Mouse (Mus musculus) limb, embryonic 15.5 days (tissue): Measurements from ENCODE around the gene Lmo4. TPM values are rescaled to one million over a fixed set of nuclear protein-coding genes. Genes with fewer than 3 reads are reported as not detected.

Experiments
- ATAC-seq: fragments of 200-750 bp; cut with Nextera tagmentation; 2 replicates; pipeline ENCODE4 v1.8.0; 2017; ENCODE audit warnings: low read depth, moderate TSS enrichment; ENCODE audit not compliant: insufficient number of reproducible peaks, low FRiP score, low TSS enrichment
- H3K27ac ChIP-seq: fragments of 300-500 bp; sonication (generic); 2 replicates; pipeline ENCODE4 v1.5.1; 2015; ENCODE audit warnings: moderate library complexity, mild to moderate bottlenecking, inconsistent platforms
- H3K27me3 ChIP-seq: fragments of 300-500 bp; sonication (generic); 2 replicates; pipeline ENCODE4 v1.6.1; 2015; ENCODE audit warnings: inconsistent platforms
- H3K36me3 ChIP-seq: fragments of 300-500 bp; sonication (generic); 2 replicates; pipeline ENCODE4 v1.6.1; 2015; ENCODE audit warnings: inconsistent platforms
- H3K4me1 ChIP-seq: fragments of 300-500 bp; sonication (generic); 2 replicates; pipeline ENCODE4 v1.6.1; 2015; ENCODE audit warnings: inconsistent platforms
- H3K4me2 ChIP-seq: fragments of 300-500 bp; sonication (generic); 2 replicates; pipeline ENCODE4 v1.6.1; 2015; ENCODE audit warnings: mild to moderate bottlenecking, inconsistent platforms
- H3K4me3 ChIP-seq: fragments of 300-500 bp; sonication (generic); 2 replicates; pipeline ENCODE4 v1.5.1; 2015; ENCODE audit warnings: mild to moderate bottlenecking, inconsistent platforms
- H3K9ac ChIP-seq: fragments of 300-500 bp; sonication (generic); 2 replicates; pipeline ENCODE4 v1.6.1; 2015; ENCODE audit warnings: inconsistent platforms
- H3K9me3 ChIP-seq: fragments of 300-500 bp; sonication (generic); 2 replicates; pipeline ENCODE4 v1.6.1; 2016; ENCODE audit warnings: inconsistent platforms
- WGBS: fragments of 180-500 bp; shearing (Covaris S2); methylation state at CpG from one replicate; pipeline ENCODE4 v1.1.7; 2015; 5-methylcytosine and 5-hydroxymethylcytosine counted together
- polyA plus RNA-seq: library from polyadenylated mRNA; unstranded; fragments of >200 nt; fragmentation: Nextera tagmentation; extraction: Ambion mirVana; gene quantifications from 2 replicates; pipeline ENCODE4 v1.2.1, GENCODE M21; 2015

Gene Lmo4
- 68.1 and 97.7 TPM in 2 replicates for polyA plus RNA-seq

DNA sequence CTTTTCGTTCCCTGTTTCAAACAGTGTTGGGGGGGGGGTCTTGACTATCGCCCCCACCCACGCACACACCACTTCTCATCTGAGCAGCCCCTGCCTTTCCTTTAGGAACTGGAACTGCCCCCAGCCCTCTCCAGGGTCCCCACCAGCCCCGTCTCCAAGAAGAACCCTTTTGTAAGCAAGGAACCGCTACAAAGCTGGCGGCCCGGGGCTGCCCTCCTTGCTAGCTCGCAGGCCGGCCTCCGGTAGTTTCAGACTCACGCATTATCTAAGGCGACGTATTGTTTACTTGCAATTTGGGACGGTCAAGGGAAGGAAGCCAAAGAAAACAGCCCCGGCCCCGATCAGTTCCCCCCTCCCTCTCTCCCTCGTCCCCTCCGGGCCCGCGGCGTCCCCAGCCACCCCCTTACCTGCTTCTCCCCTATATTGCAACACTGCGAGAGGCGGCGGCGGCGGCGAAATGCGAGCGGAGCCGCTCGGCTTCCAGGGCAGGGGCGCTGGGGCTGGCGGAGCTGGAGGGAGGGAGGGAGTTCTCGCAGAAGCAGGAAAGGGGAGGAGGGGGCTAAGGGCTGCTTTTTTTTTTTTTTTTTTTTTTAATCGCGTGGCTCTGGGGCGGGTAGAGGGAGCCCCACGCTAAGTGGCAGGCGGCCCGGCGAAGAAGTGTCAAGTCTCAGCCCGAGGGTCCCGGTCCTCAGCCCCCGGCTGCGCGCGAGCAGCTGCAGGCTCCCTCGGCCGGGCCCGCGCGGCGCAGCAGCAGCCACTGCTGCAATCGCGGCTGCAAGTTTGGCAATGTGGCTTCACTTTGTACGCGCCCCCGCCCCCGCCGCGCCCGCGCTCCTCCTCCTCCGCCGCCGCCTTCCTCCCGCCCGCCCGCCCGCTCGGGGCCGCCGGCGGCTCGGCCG is at the start of gene Lmo4:
Gene Lmo4, minus strand, starts transcription at position 808 of the 899 bp plus-strand sequence.
- Histone ChIP-seq H3K4me2 (peak within 1 kb of the TSS; percentile 91), H3K36me3 (peaks cover 3% of the 10 kb centered on the region; the same call in 1 of the 2 replicates), H3K27ac (peak within 1 kb of the TSS; percentile 99), H3K9me3 (no peaks in the 10 kb centered on the region), H3K4me1 (peaks cover 25% of the 10 kb centered on the region), H3K27me3 (no peaks in the 10 kb centered on the region), H3K4me3 (peak within 1 kb of the TSS; percentile 79), H3K9ac (peak within 1 kb of the TSS; percentile 93)
- under 1% methylated on average over 64 of the region's 76 CpGs for WGBS
- ATAC-seq, result peak; percentile 79

DNA sequence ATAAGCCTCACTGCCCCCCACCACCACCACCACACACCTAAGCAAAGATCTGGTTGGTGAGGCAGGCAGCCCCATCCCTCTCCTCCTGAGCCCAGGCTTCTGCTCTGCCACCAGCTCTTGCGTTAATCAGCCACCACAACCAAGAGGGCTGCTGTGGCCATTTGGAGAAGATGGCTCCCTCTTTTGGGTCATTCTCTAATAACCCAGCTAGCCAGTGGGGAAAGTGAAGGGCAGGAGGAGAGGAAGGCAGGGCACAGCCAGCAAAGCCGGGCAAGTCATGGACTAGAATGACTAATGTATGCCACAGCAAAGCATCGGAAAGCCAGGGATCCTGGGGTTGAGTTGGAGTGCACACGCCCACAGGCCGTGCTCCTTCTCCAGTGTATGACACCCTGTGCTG is 49.3 kb upstream of the Lmo4 start:
- no peaks in the 10 kb centered on the region for H3K4me1 ChIP-seq
- H3K27me3 ChIP-seq, result no peaks in the 10 kb centered on the region; the same call in 1 of the 2 replicates
- no peaks in the 10 kb centered on the region for H3K9me3 ChIP-seq
- no peak overlapping the region for H3K27ac ChIP-seq
- no peaks in the 10 kb centered on the region for H3K36me3 ChIP-seq
- H3K4me2 ChIP-seq, result no peak overlapping the region
- H3K4me3 ChIP-seq, result no peak overlapping the region
- no peak overlapping the region for H3K9ac ChIP-seq
- no peak for ATAC-seq
- 83% methylated on average over 5 of the region's 5 CpGs for WGBS

DNA sequence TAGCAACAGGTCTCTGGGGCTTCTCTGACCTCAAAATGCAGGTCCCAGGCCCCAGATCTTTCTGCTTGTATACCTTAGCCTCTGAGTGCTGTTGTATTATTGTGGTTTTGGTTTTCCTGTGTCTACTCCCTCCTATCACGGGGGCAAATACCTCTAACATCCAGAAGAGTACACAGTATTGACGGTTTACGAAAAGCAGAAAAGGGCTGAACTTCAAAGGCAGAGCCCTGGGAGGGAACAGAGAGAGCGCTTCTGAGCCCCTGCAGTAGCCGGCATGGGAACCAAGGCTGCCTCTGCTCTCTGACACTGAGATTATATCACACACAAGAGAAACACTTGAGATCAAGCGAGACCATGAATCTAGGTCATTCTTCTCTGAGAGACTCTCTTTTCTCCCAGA is 48.0 kb upstream of the Lmo4 start:
- H3K4me1 ChIP-seq, result no peaks in the 10 kb centered on the region
- no peak overlapping the region for H3K9ac ChIP-seq
- H3K27me3 ChIP-seq, result no peaks in the 10 kb centered on the region; the same call in 1 of the 2 replicates
- no peaks in the 10 kb centered on the region for H3K9me3 ChIP-seq
- no peak overlapping the region for H3K4me3 ChIP-seq
- 71% methylated on average over 6 of the region's 6 CpGs for WGBS
- H3K4me2 ChIP-seq, result no peak overlapping the region
- H3K36me3 ChIP-seq, result no peaks in the 10 kb centered on the region
- no peak for ATAC-seq
- no peak overlapping the region for H3K27ac ChIP-seq

DNA sequence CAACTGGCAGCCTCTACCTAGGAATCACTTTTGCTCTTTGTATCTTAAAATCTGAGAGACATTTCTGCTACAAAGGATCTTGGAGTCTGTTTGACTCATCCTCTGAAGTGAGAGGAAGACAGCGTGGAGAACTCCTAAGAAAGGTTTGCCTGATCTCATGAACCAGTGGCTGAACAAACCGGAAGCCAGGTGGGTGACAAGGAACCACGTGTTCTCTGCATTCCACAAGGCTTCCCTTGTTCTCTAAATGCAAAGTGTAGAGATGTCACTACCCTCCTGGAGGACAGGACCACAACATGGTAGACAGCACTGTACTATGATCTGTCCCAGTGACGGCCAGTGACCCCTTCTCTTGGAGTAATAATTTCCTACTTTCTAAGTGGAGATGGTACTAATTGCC is 47.1 kb upstream of the Lmo4 start:
- Histone ChIP-seq H3K4me1 (no peaks in the 10 kb centered on the region), H3K36me3 (no peaks in the 10 kb centered on the region), H3K4me3 (no peak overlapping the region), H3K27me3 (no peaks in the 10 kb centered on the region; the same call in 1 of the 2 replicates), H3K9me3 (no peaks in the 10 kb centered on the region), H3K4me2 (no peak overlapping the region), H3K27ac (no peak overlapping the region), H3K9ac (no peak overlapping the region)
- no peak for ATAC-seq
- 76% methylated on average over 4 of the region's 4 CpGs for WGBS

DNA sequence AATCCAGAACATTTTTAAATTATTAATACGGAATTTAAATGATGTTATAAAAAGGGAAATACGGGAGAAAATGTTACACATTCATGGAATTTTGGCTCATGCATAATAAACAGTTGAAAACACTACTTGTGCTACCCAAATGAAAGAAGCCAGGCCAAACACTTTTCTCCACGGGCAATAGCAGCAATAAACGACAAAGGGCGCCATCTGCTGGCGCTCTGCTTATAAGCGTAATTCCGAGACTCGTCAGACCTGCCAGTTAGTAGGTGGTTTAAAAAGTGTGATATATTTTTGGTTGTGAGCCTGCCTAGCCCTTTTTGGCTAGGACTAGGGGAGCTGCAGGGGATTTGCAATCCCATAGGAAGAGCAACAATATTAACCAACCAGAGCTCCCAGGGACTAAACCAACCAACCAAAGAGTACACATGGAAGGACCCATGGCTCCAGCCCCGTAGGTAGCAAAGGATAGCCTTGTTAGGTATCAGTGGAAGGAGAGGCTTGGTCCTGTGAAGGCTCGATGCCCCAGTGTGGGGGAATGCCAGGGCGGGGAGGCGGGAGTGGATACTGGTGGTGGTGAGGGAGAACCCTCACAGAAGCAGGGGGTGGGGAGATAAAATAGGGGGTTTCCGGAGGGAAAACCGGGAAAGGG is 37.1 kb upstream of the Lmo4 start:
- 0 out of 2 replicates have a peak, but pooled peaks cover 4% of the 10 kb centered on the region for H3K4me1 ChIP-seq
- no peaks in the 10 kb centered on the region for H3K9me3 ChIP-seq
- no peak overlapping the region for H3K27ac ChIP-seq
- 26% methylated on average over 15 of the region's 15 CpGs for WGBS
- no peak overlapping the region for H3K4me3 ChIP-seq
- no peak overlapping the region for H3K9ac ChIP-seq
- ATAC-seq, result no peak
- no peak overlapping the region for H3K4me2 ChIP-seq
- no peaks in the 10 kb centered on the region for H3K36me3 ChIP-seq
- no peaks in the 10 kb centered on the region for H3K27me3 ChIP-seq

DNA sequence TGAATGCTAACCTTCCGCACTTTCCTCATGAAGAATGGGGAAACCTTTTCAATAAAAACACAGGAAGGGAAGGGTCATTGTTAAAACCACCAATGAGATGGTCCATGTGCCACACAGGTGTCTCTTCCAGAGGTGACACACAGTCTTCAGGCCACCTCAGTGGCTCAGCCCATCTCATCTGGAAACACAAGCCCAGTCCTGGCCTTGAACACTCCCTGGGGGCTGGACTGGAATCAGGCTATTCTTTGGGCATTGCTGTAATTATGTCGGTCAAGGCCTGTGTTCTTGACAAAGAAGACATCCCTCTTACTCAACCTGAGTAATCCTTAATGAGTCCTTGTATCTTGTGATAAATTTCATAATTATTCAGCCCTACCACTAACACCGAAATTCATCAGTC is 36.1 kb upstream of the Lmo4 start:
- H3K36me3 ChIP-seq, result no peaks in the 10 kb centered on the region
- H3K27me3 ChIP-seq, result no peaks in the 10 kb centered on the region
- no peak overlapping the region for H3K9ac ChIP-seq

DNA sequence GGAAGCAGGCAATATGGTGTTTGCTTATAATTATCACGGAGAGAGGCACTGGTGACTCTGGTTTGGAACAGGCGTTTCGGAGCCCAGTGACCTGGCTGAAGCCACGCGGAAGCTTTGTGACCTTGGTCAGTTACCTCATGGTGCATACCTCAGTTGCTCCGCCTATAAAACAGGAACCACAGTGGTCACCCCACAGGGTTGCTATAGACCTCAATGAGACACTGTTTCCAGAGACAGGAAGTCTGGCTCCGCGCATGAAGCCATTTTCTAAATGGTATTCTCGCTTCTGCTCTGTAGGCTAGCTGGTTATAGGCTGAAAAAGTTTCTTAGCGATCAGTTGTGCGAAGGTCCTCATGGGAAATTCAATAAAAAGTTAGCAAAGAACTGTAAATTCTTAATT is 33.5 kb upstream of the Lmo4 start:
- H3K27ac ChIP-seq, result no peak overlapping the region
- no peak overlapping the region for H3K9ac ChIP-seq
- 61% methylated on average over 11 of the region's 11 CpGs for WGBS
- H3K4me2 ChIP-seq, result no peak overlapping the region
- no peaks in the 10 kb centered on the region for H3K9me3 ChIP-seq
- no peaks in the 10 kb centered on the region for H3K36me3 ChIP-seq
- 0 out of 2 replicates have a peak, but pooled peaks cover 6% of the 10 kb centered on the region for H3K4me1 ChIP-seq
- no peaks in the 10 kb centered on the region for H3K27me3 ChIP-seq
- no peak overlapping the region for H3K4me3 ChIP-seq
- no peak for ATAC-seq

More for the DNA sequence above, 36.1 kb upstream of the Lmo4 start:
- Histone ChIP-seq H3K4me3 (no peak overlapping the region), H3K9me3 (no peaks in the 10 kb centered on the region), H3K27ac (no peak overlapping the region), H3K4me1 (0 out of 2 replicates have a peak, but pooled peaks cover 4% of the 10 kb centered on the region), H3K4me2 (no peak overlapping the region)
- ATAC-seq, result no peak
- 74% methylated on average over 3 of the region's 3 CpGs for WGBS

DNA sequence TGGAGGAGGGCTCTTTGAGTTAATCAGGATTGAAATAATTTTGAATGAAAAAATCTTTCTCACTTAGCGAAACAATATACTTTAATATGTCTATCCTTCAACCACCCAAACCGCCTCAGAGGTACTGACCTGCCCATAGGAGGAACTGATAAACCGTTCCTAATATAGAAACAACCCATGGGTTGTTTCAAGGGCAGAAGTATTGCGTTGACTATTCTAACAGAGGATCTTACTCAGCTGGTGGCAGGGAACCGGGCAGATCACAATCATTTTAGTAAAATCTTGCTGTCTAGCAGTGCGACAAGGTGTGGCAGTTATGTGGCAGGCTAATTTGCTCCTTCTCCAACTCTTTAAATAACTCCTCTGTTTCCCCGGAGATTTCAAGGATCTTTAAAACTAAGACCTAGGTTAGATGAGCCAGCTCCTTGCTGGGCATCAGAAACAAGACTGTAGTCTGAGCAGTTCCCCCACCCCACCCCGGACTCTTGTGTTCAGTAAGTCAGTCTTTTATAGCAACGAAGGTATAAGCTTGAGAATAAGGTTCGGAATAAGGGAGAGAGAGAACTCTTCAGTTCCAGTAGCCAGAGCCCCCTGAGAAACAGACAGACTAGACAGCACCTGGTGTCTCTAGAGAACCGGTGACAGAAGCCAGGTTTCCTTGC is 27.5 kb upstream of the Lmo4 start:
- no peak for ATAC-seq
- H3K4me2 ChIP-seq, result no peak overlapping the region
- H3K9ac ChIP-seq, result no peak overlapping the region
- no peaks in the 10 kb centered on the region for H3K27me3 ChIP-seq
- H3K27ac ChIP-seq, result no peak overlapping the region
- H3K4me1 ChIP-seq, result 0 out of 2 replicates have a peak, but pooled peaks cover 2% of the 10 kb centered on the region
- 79% methylated on average over 11 of the region's 11 CpGs for whole genome bisulfite sequencing
- H3K9me3 ChIP-seq, result no peaks in the 10 kb centered on the region
- H3K36me3 ChIP-seq, result no peaks in the 10 kb centered on the region
- no peak overlapping the region for H3K4me3 ChIP-seq

DNA sequence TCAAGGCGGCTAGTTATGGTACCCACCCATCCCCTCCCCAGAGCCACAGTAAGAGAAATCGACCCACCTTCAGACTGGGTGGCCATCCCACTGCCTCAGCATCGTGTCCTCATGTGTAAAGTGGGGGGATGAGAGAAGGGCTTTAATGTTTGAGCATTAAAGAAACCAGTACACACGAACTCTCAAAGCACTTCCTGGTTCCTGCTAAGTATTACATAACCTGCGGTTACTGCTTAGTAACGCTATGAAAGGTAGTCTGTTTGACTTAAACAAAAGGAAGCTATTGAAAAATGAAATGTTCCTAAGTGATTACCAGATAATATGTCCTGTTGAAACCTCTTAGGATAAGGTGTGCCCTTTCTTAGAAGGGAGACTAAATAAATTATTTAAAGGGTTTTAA is 26.9 kb upstream of the Lmo4 start:
- 65% methylated on average over 6 of the region's 6 CpGs for WGBS
- H3K9me3 ChIP-seq, result no peaks in the 10 kb centered on the region
- no peaks in the 10 kb centered on the region for H3K36me3 ChIP-seq
- 0 out of 2 replicates have a peak, but pooled peaks cover 2% of the 10 kb centered on the region for H3K4me1 ChIP-seq
- H3K27me3 ChIP-seq, result no peaks in the 10 kb centered on the region
- no peak overlapping the region for H3K4me3 ChIP-seq
- no peak overlapping the region for H3K9ac ChIP-seq
- ATAC-seq, result no peak
- no peak overlapping the region for H3K4me2 ChIP-seq
- no peak overlapping the region for H3K27ac ChIP-seq

DNA sequence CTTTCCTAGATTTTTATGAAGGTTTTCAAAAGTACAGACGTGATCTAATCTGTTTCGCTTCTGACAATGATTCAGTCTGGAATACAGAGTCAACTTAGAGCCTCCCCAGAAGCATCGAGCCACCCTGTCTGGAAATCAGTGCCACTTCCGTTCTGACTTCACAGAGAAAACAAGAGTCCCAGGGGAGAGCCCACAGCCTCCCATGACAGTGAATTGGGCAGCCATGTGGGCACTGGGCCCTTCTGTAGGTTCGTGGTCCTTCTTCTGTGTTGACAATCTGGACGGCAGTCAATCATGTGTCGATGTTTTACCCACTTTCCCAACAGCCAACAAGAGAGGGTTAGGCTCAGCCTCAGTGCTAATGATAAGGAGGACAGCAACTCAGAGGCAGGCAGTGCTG is 26.4 kb upstream of the Lmo4 start:
- H3K4me2 ChIP-seq, result no peak overlapping the region
- H3K4me1 ChIP-seq, result 0 out of 2 replicates have a peak, but pooled peaks cover 2% of the 10 kb centered on the region
- no peak for ATAC-seq
- no peaks in the 10 kb centered on the region for H3K9me3 ChIP-seq
- H3K36me3 ChIP-seq, result no peaks in the 10 kb centered on the region
- no peak overlapping the region for H3K4me3 ChIP-seq
- no peaks in the 10 kb centered on the region for H3K27me3 ChIP-seq
- 83% methylated on average over 7 of the region's 7 CpGs for WGBS
- no peak overlapping the region for H3K9ac ChIP-seq
- H3K27ac ChIP-seq, result no peak overlapping the region

DNA sequence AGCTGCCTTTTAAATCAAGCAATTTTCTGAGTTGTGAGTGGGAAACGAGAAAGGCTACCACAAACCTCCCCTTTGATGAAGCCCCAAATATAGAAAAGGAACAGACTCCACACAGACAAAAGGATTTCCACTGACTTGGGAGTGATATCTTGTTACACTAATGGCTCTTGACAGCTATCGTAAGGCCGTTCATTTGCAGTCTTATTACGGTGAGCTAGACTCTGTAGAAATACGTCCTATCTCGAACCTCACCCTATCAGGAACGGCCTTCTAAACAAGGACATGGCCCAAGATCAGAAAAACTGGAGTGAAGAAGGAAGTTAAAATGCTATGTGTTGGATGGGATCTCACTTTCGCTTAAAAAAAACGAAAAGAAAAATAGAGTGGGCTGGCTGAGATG is 25.0 kb upstream of the Lmo4 start:
- Histone ChIP-seq H3K4me2 (no peak overlapping the region), H3K9ac (no peak overlapping the region), H3K27ac (no peak overlapping the region), H3K9me3 (no peaks in the 10 kb centered on the region), H3K4me1 (no peaks in the 10 kb centered on the region), H3K4me3 (no peak overlapping the region), H3K36me3 (no peaks in the 10 kb centered on the region), H3K27me3 (no peaks in the 10 kb centered on the region)
- WGBS, result 79% methylated on average over 9 of the region's 9 CpGs
- no peak for ATAC-seq

DNA sequence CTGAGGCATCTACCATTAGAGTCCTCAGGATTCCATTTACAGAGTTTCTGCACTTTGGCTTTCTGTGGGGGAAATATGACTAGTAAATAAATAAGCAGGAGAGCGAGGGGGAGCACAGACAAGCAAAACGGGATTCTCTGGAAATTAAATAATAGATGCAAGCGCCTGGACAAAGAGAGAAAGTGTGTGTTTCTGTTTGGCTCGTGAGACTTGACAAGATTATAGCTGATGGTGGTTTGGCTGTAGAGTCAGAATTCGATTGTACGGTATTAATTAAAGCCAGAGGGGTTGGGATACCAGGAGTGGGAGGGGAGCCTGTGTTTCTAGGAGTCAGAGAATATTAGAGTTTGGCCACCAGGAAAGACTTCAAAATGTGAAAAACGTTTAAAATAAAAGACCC is 24.3 kb upstream of the Lmo4 start:
- no peaks in the 10 kb centered on the region for H3K4me1 ChIP-seq
- H3K4me3 ChIP-seq, result no peak overlapping the region
- H3K36me3 ChIP-seq, result no peaks in the 10 kb centered on the region
- H3K27ac ChIP-seq, result no peak overlapping the region
- H3K9ac ChIP-seq, result no peak overlapping the region
- 37% methylated on average over 7 of the region's 7 CpGs for WGBS
- ATAC-seq, result no peak
- H3K4me2 ChIP-seq, result no peak overlapping the region
- no peaks in the 10 kb centered on the region for H3K27me3 ChIP-seq
- no peaks in the 10 kb centered on the region for H3K9me3 ChIP-seq
